Comparison of ENCODE assay signal across 10 mouse cellular contexts in the genomic region with DNA sequence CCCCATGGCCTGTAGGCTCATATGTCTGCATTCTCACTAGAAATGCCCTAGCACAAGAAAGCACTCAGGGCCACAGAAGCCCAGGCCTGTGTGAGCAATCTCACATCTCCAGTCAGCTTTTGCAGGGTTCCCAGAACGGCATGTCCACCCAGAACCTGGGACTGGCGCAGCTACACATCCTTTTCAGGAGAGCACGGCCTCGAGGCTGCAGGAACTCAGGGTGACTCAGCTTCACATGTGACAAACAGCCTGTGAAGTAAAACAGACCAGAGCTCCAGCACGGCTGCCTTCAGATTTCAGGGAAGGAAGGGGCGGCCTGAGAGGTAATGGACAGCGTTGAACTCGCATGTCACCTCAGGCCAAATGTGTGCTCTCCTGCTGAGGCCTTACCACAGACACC. TPM values are rescaled to one million over a fixed set of nuclear protein-coding genes. Genes with fewer than 3 reads are reported as not detected.
DNase-seq lines count a peak whose midpoint lies in the region; TF ChIP-seq lines count a peak whose summit lies in the region.
"Had no signal": no experiment of that assay in that cellular context is flagged by ENCODE, and none has a peak within 500 bp of the region (broad histone marks: within the 10 kb centered on the region; RNA-seq: fewer than 3 reads in every experiment).

No protein-coding gene starts in this region.

- no peak overlapping the region for H3K4me3 ChIP-seq in gastrocnemius, adult 2 months
- H3K4me3 ChIP-seq: limb, embryonic 15.5 days had no signal

- no peak for TF ChIP-seq CTCF in gastrocnemius, adult 2 months (IDR thresholded peaks at IDR 0.05)

- DNase-seq in gastrocnemius, adult 2 months, result no peak
- DNase-seq in gastrocnemius, adult 18-20 months (ENCODE audit: low spot score), result no peak
- DNase-seq in 416B (ENCODE audit: low read depth), result peak; percentile 63
- DNase-seq in embryo, embryonic 10.5 days (ENCODE audit: low spot score), result peak; percentile 19
- DNase-seq in heart, postnatal 10 days, result peak; percentile 31 to 42
- DNase-seq in left cerebral cortex, postnatal 10 days (ENCODE audit: extremely low spot score in 1 of 2, low spot score in 2 of 2), result no peak
- no peak for DNase-seq in left cerebral cortex, adult 11 months (ENCODE audit: low spot score)
- DNase-seq in left cerebral cortex, postnatal 14 days (ENCODE audit: low spot score in 2 of 2), result no peak
- DNase-seq: thymus, postnatal 14 days had no signal

- intact Hi-C loops in gastrocnemius, adult 2 months (cut with DNase I), result loop anchor here (5.0 kb wide), 2 partner anchors 51 to 66 kb away; no protein-coding TSS in a partner anchor
- intact Hi-C loops in heart, postnatal 10 days (cut with DNase I), result no loop called here
- intact Hi-C loops in left cerebral cortex, postnatal 10 days (cut with DNase I), result no loop called here
- intact Hi-C loops in left cerebral cortex, postnatal 14 days (cut with DNase I), result no loop called here

- peak overlapping the region; percentile 79 for H3K27ac ChIP-seq in gastrocnemius, adult 2 months

RNA-seq across cellular contexts. Expression of gene Jun, which starts 29.6 kb away (rescaled TPM):
- 10 to 100 TPM; 41.1 to 59.2 TPM for total RNA-seq in gastrocnemius, adult 2 months (2021)
- total RNA-seq in gastrocnemius, adult 18-20 months (2021), result 100 to 1,000 TPM in 1 of 2 experiments, 10 to 100 TPM in 1; 56.8 to 140 TPM
- 10 to 100 TPM; 58.9 to 65.6 TPM for total RNA-seq in heart, postnatal 10 days (2021)
- 10 to 100 TPM; 38.0 to 39.8 TPM for total RNA-seq in left cerebral cortex, postnatal 10 days (2021)
- 10 to 100 TPM; 47.1 to 48.6 TPM for total RNA-seq in left cerebral cortex, postnatal 14 days (2021)

Comparison
In these comparisons a context has a peak if more than half of its experiments do, and no peak if none do; other contexts are left out.
1. DNase-seq: peak in 416B (single experiment), embryo, embryonic 10.5 days (single experiment) and heart, postnatal 10 days (2 of 2); none in gastrocnemius, adult 2 months (single experiment), gastrocnemius, adult 18-20 months (single experiment), left cerebral cortex, postnatal 10 days (0 of 2), left cerebral cortex, adult 11 months (single experiment) and left cerebral cortex, postnatal 14 days (0 of 2).